Mouse (Mus musculus): ENCODE results near the gene Upf2. TPM values are rescaled to one million over a fixed set of nuclear protein-coding genes. Genes with fewer than 3 reads are reported as not detected.
A peak's percentile ranks its signal among the peaks of the same experiment; 100 is the strongest.

The Upf2 gene
- 10 to 100 TPM; 16.6 to 17.3 TPM for total RNA-seq (2021)
- long read RNA-seq, experiment 1, full-length matches to known transcripts = 1 of 11 reads
- long read RNA-seq, experiment 1, partial matches to known transcripts = 1 of 11 reads
- long read RNA-seq, experiment 1, other reads (novel, unspliced or antisense) = 9 of 11 reads
- long read RNA-seq, experiment 2, full-length matches to known transcripts = 3 of 12 reads
- long read RNA-seq, experiment 2, partial matches to known transcripts = 1 of 12 reads
- long read RNA-seq, experiment 2, other reads (novel, unspliced or antisense) = 8 of 12 reads

- peak; percentile 95 for DNase-seq
Observed at GRCm38 (mm10) chr2:5950766-5951595, at the start of gene Upf2. Gene Upf2, plus strand, starts transcription at chr2:5951469.

GRCm38 (mm10) chr2:5906092-5906491 lies 45.2 kb upstream of the Upf2 start:
- no peak for DNase-seq

- no peak for DNase-seq
Observed at GRCm38 (mm10) chr2:5906625-5907024, 44.6 kb upstream of the Upf2 start.

- DNase-seq = no peak
Observed at GRCm38 (mm10) chr2:5911282-5911965, 39.8 kb upstream of the Upf2 start.

- no peak for DNase-seq
Observed at GRCm38 (mm10) chr2:5922823-5923222, 28.4 kb upstream of the Upf2 start.

- DNase-seq = no peak
Observed at GRCm38 (mm10) chr2:5923786-5924185, 27.5 kb upstream of the Upf2 start.

- no peak for DNase-seq
Observed at GRCm38 (mm10) chr2:5927481-5927880, 23.8 kb upstream of the Upf2 start.

- DNase-seq = no peak
Observed at GRCm38 (mm10) chr2:5929793-5930192, 21.5 kb upstream of the Upf2 start.

- no peak for DNase-seq
Observed at GRCm38 (mm10) chr2:5930291-5931054, 20.8 kb upstream of the Upf2 start.

- DNase-seq = no peak
Observed at GRCm38 (mm10) chr2:5931938-5932337, 19.3 kb upstream of the Upf2 start.

- no peak for DNase-seq
Observed at GRCm38 (mm10) chr2:5934936-5935335, 16.3 kb upstream of the Upf2 start.

- DNase-seq = no peak
Observed at GRCm38 (mm10) chr2:5936068-5936467, 15.2 kb upstream of the Upf2 start.

GRCm38 (mm10) chr2:5936550-5936949 lies 14.7 kb upstream of the Upf2 start:
- DNase-seq = no peak

- no peak for DNase-seq
Observed at GRCm38 (mm10) chr2:5939319-5939718, 11.9 kb upstream of the Upf2 start.

- DNase-seq = no peak
Observed at GRCm38 (mm10) chr2:5939911-5940310, 11.4 kb upstream of the Upf2 start.

- DNase-seq = no peak
Observed at GRCm38 (mm10) chr2:5940936-5941335, 10.3 kb upstream of the Upf2 start.

- DNase-seq = no peak
Observed at GRCm38 (mm10) chr2:5941861-5942415, 9.3 kb upstream of the Upf2 start.

- peak; percentile 58 for DNase-seq
Observed at GRCm38 (mm10) chr2:5942416-5943032, 8.7 kb upstream of the Upf2 start, which contains the start of gene Dhtkd1. Gene Dhtkd1, minus strand, starts transcription at chr2:5942792.

GRCm38 (mm10) chr2:5943071-5943470 lies 8.2 kb upstream of the Upf2 start:
- no peak for DNase-seq

- DNase-seq = no peak
Observed at GRCm38 (mm10) chr2:5945629-5946028, 5.6 kb upstream of the Upf2 start.

- DNase-seq = no peak
Observed at GRCm38 (mm10) chr2:5946876-5947275, 4.4 kb upstream of the Upf2 start.

Data from gastrocnemius, postnatal 25 days (tissue).